Mouse (Mus musculus) heart, postnatal 0 days (tissue): ENCODE data around the gene Cntf. TPM values are rescaled to one million over a fixed set of nuclear protein-coding genes. Genes with fewer than 3 reads are reported as not detected.

ENCODE experiments used
- ATAC-seq: fragments of 200-750 bp; cut with Nextera tagmentation; 2 replicates; pipeline ENCODE4 v1.8.0; 2017; ENCODE audit warnings: low read depth, moderate number of reproducible peaks, moderate library complexity; ENCODE audit not compliant: insufficient read depth
- DNase-seq: peaks from one replicate; pipeline ENCODE4 v3.0.0-alpha.2; 2016; ENCODE audit warnings: low spot score
- H3K27ac ChIP-seq: fragments of 300-500 bp; sonication (generic); 2 replicates; pipeline ENCODE4 v1.5.1; 2014; ENCODE audit warnings: low read depth, mild to moderate bottlenecking
- H3K27me3 ChIP-seq: fragments of 300-500 bp; sonication (generic); 2 replicates; pipeline ENCODE4 v1.6.1; 2014; ENCODE audit warnings: low read length, mixed read lengths; ENCODE audit not compliant: control insufficient read depth, insufficient read depth
- H3K36me3 ChIP-seq: fragments of 300-500 bp; sonication (generic); replicated peaks from 2 replicates; pipeline ENCODE4 v1.6.1; 2014; ENCODE audit warnings: low read length, mixed read lengths; ENCODE audit not compliant: control insufficient read depth, insufficient read depth
- H3K4me1 ChIP-seq: fragments of 300-500 bp; sonication (generic); 2 replicates; pipeline ENCODE4 v1.6.1; 2014; ENCODE audit warnings: antibody characterized with exemption; ENCODE audit not compliant: control insufficient read depth, insufficient read depth
- H3K4me2 ChIP-seq: fragments of 300-500 bp; sonication (generic); 2 replicates; pipeline ENCODE4 v1.6.1; 2014; ENCODE audit warnings: low read depth, mild to moderate bottlenecking, low read length, moderate library complexity
- H3K4me3 ChIP-seq: fragments of 300-500 bp; sonication (generic); 2 replicates; pipeline ENCODE4 v1.5.1; 2014; ENCODE audit warnings: low read depth, low read length
- H3K9ac ChIP-seq: fragments of 300-500 bp; sonication (generic); replicated peaks from 2 replicates; pipeline ENCODE4 v1.6.1; 2014; ENCODE audit warnings: low read depth, low read length, mixed read lengths
- H3K9me3 ChIP-seq: fragments of 300-500 bp; sonication (generic); replicated peaks from 2 replicates; pipeline ENCODE4 v1.6.1; 2016; ENCODE audit warnings: low read length; ENCODE audit not compliant: control insufficient read depth
- CTCF ChIP-seq: IDR thresholded peaks from 2 replicates; pipeline ENCODE4 v1.5.1; 2016; ENCODE audit warnings: antibody characterized with exemption, control low read depth, low read depth
- EP300 ChIP-seq: IDR thresholded peaks from 2 replicates; pipeline ENCODE4 v1.6.1; 2016; ENCODE audit warnings: antibody characterized with exemption, low read depth
- WGBS: fragments of 180-500 bp; shearing (Covaris S2); extraction: QIAGEN DNeasy Blood & Tissue Kit; methylation state at CpG from one replicate; pipeline ENCODE4 v1.1.7; 2014; 5-methylcytosine and 5-hydroxymethylcytosine counted together
- polyA plus RNA-seq: library from polyadenylated mRNA; unstranded; fragments of >200 nt; fragmentation: Nextera tagmentation; extraction: Ambion mirVana; gene quantifications from 2 replicates; pipeline ENCODE4 v1.2.1, GENCODE M21; 2015
- total RNA-seq: library from RNA; depleted of rRNA; stranded (reverse); fragments of >200 nt; gene quantifications from 2 replicates; pipeline ENCODE4 v1.2.3, GENCODE M21; 2014; ENCODE audit warnings: low replicate concordance

Gene Cntf
- total and polyA plus RNA-seq, 2 experiments from 2014 or later: 0.98 TPM; not detected in 1

- TF ChIP-seq CTCF (no peak), EP300 (no peak)
- Histone ChIP-seq H3K4me1 (peaks cover 8% of the 10 kb centered on the region; the same call in 1 of the 2 replicates), H3K27me3 (no peaks in the 10 kb centered on the region), H3K36me3 (no peaks in the 10 kb centered on the region), H3K4me2 (no peak overlapping the region), H3K9me3 (no peaks in the 10 kb centered on the region), H3K27ac (peak overlapping the region; percentile 9; the same call in 1 of the 2 replicates), H3K4me3 (no peak overlapping the region), H3K9ac (no peak overlapping the region)
- 65% methylated on average over 4 of the region's 4 CpGs for whole genome bisulfite sequencing
- ATAC-seq (no peak), DNase-seq (no peak)
Observed at GRCm38 (mm10) chr19:12787721-12788120, 22.3 kb upstream of the Cntf start.

- DNase-seq (no peak), ATAC-seq (no peak)
- Histone ChIP-seq H3K27ac (peak overlapping the region; percentile 9; the same call in 1 of the 2 replicates), H3K9ac (no peak overlapping the region), H3K4me1 (peaks cover 7% of the 10 kb centered on the region; the same call in 1 of the 2 replicates), H3K4me3 (no peak overlapping the region), H3K4me2 (no peak overlapping the region), H3K9me3 (no peaks in the 10 kb centered on the region), H3K36me3 (no peaks in the 10 kb centered on the region), H3K27me3 (no peaks in the 10 kb centered on the region)
- no peak for TF ChIP-seq EP300
- TF ChIP-seq CTCF: no peak
- 81% methylated on average over 2 of the region's 2 CpGs for WGBS
Observed at GRCm38 (mm10) chr19:12786803-12787395, 21.5 kb upstream of the Cntf start.

- H3K4me2 ChIP-seq: no peak overlapping the region
- TF ChIP-seq EP300: no peak
- TF ChIP-seq CTCF: no peak
- ATAC-seq (no peak), DNase-seq (no peak)
- no peaks in the 10 kb centered on the region for H3K9me3 ChIP-seq
- H3K4me1 ChIP-seq: no peaks in the 10 kb centered on the region
- no peak overlapping the region for H3K9ac ChIP-seq
- H3K4me3 ChIP-seq: no peak overlapping the region
- H3K27me3 ChIP-seq: no peaks in the 10 kb centered on the region
- H3K27ac ChIP-seq: no peak overlapping the region
- peaks cover 21% of the 10 kb centered on the region for H3K36me3 ChIP-seq
Observed at GRCm38 (mm10) chr19:12780437-12780836, 15.0 kb upstream of the Cntf start.

GRCm38 (mm10) chr19:12770888-12771287 is 5.5 kb upstream of the Cntf start:
- TF ChIP-seq CTCF (no peak), EP300 (no peak)
- DNase-seq (no peak), ATAC-seq (no peak)
- no peak overlapping the region for H3K27ac ChIP-seq
- H3K9me3 ChIP-seq: no peaks in the 10 kb centered on the region
- whole genome bisulfite sequencing: 70% methylated on average over 5 of the region's 5 CpGs
- no peak overlapping the region for H3K4me3 ChIP-seq
- peaks cover 54% of the 10 kb centered on the region for H3K36me3 ChIP-seq
- H3K4me1 ChIP-seq: no peaks in the 10 kb centered on the region
- no peak overlapping the region for H3K9ac ChIP-seq
- H3K27me3 ChIP-seq: no peaks in the 10 kb centered on the region
- no peak overlapping the region for H3K4me2 ChIP-seq

GRCm38 (mm10) chr19:12762212-12763130 is 3.0 kb downstream of the Cntf start:
- no peaks in the 10 kb centered on the region for H3K27me3 ChIP-seq
- no peak overlapping the region for H3K27ac ChIP-seq
- peak; percentile 29 for TF ChIP-seq CTCF
- no peak for TF ChIP-seq EP300
- WGBS: 65% methylated on average over 2 of the region's 2 CpGs
- H3K4me1 ChIP-seq: no peaks in the 10 kb centered on the region
- DNase-seq (no peak), ATAC-seq (no peak)
- no peak overlapping the region for H3K9ac ChIP-seq
- no peak overlapping the region for H3K4me3 ChIP-seq
- H3K4me2 ChIP-seq: no peak overlapping the region
- H3K9me3 ChIP-seq: no peaks in the 10 kb centered on the region
- peaks cover 30% of the 10 kb centered on the region for H3K36me3 ChIP-seq
